Mouse (Mus musculus) MEL (cell line): ENCODE measurements around the gene Nlk.

Source experiments
- CHD1 ChIP-seq: IDR thresholded peaks from 2 replicates; pipeline ENCODE4 v1.6.1; 2012; ENCODE audit warnings: low read depth, mild to moderate bottlenecking, inconsistent platforms, low read length, improper control_type of control experiment
- CTCF ChIP-seq, 3 experiments: IDR thresholded peaks in 2 of 3; conservative IDR thresholded peaks in 1 of 3; 2 replicates each; pipeline ENCODE4 v1.5.1; 2011 to 2012; ENCODE audit warnings: low read length in 3 of 3, low read depth in 2 of 3, mild to moderate bottlenecking in 2 of 3, improper control_type of control experiment in 1 of 3, inconsistent platforms in 1 of 3, mixed read lengths in 1 of 3, moderate library complexity in 1 of 3; ENCODE audit not compliant: control insufficient read depth in 1 of 3, insufficient read depth in 1 of 3, poor library complexity in 1 of 3, severe bottlenecking in 1 of 3
- E2F4 ChIP-seq: IDR thresholded peaks from 2 replicates; pipeline ENCODE4 v1.6.1; 2011; ENCODE audit warnings: low read depth, low read length, improper control_type of control experiment, borderline replicate concordance
- GATA1 ChIP-seq: IDR thresholded peaks from 2 replicates; pipeline ENCODE4 v1.6.1; 2011; ENCODE audit warnings: low read depth, low read length, improper control_type of control experiment
- HCFC1 ChIP-seq: IDR thresholded peaks from 2 replicates; pipeline ENCODE4 v1.6.1; 2012; ENCODE audit warnings: low read depth, mild to moderate bottlenecking, inconsistent platforms, low read length, improper control_type of control experiment, moderate library complexity
- MAZ ChIP-seq: IDR thresholded peaks from 2 replicates; pipeline ENCODE4 v1.6.1; 2012; ENCODE audit warnings: low read depth, mild to moderate bottlenecking, inconsistent platforms, low read length, improper control_type of control experiment
- MYC ChIP-seq: IDR thresholded peaks from 2 replicates; pipeline ENCODE4 v1.6.1; 2011; ENCODE audit warnings: low read depth, mild to moderate bottlenecking, low read length, improper control_type of control experiment, moderate library complexity
- NELFE ChIP-seq: IDR thresholded peaks from 2 replicates; pipeline ENCODE4 v1.6.1; 2011; ENCODE audit warnings: low read depth, low read length, improper control_type of control experiment
- NRF1 ChIP-seq: IDR thresholded peaks from 2 replicates; pipeline ENCODE4 v1.6.1; 2014; ENCODE audit warnings: low read depth, mild to moderate bottlenecking, inconsistent platforms, low read length, improper control_type of control experiment, moderate library complexity; ENCODE audit not compliant: poor library complexity, insufficient read depth, severe bottlenecking
- POLR2A ChIP-seq, 2 experiments: IDR thresholded peaks; 2 replicates each; pipeline ENCODE4 v1.6.1; 2011 to 2012; ENCODE audit warnings: low read length in 2 of 2, mild to moderate bottlenecking in 2 of 2, control low read depth in 1 of 2, improper control_type of control experiment in 1 of 2, low read depth in 1 of 2, moderate library complexity in 1 of 2; ENCODE audit not compliant: control insufficient read depth in 1 of 2, insufficient read depth in 1 of 2, poor library complexity in 1 of 2
- TAL1 ChIP-seq: IDR thresholded peaks from 2 replicates; pipeline ENCODE4 v1.6.1; 2012; ENCODE audit warnings: mild to moderate bottlenecking, inconsistent platforms, low read length, moderate library complexity, mixed read lengths
- ZKSCAN1 ChIP-seq: IDR thresholded peaks from 2 replicates; pipeline ENCODE4 v1.6.1; 2012; ENCODE audit warnings: low read depth, mild to moderate bottlenecking, inconsistent platforms, low read length, improper control_type of control experiment, moderate library complexity

DNA sequence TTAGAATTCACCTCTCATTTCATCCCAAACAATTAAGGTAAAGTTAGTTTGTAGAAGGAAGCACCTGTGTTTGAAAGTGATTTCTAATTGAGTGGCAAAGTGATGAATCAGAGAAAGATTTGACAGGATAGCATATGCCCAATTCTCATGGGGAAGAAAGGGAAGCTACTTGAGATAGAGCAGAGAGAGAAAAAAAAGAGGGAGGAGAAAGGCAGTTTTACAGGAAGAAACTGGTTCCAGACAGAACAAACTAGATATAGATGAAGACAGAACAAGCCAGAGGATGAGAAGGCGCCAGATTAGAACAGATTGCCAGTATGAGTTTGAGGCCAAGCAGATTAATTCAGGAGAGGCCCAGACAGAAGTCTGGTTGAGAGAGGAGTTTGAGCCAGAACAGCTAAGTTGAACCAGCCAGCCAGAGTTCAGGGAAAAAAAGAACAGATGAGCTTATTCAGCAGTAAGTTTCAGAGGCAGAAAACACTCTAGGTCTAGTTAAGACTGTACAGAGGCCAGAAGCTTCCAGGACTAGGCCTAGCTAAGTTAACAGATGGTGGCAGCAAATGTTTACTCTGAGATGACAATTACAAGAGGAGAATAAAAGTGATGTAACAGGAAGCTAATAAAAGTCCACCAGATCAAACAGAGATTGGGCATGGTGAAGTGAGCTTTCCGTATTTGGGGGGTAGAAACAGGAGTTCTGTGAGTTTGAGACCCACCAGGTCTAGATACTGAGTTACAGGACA is 149.3 kb downstream of the Nlk start:
- TF ChIP-seq GATA1 (no peak), CHD1 (no peak), POLR2A (IDR thresholded peaks at IDR 0.05; ENCODE audit: control insufficient read depth in 1 of 2, insufficient read depth in 1 of 2, low read depth in 1 of 2, low read length in 2 of 2, poor library complexity in 1 of 2) (no peak), NELFE (no peak), MAZ (no peak), CTCF (IDR thresholded peaks at IDR 0.05 in 2 of 3, conservative IDR thresholded peaks at IDR 0.05 in 1 of 3; ENCODE audit: control insufficient read depth in 1 of 3, insufficient read depth in 1 of 3, low read depth in 2 of 3, low read length in 3 of 3, poor library complexity in 1 of 3, severe bottlenecking in 1 of 3) (no peak), ZKSCAN1 (no peak), MYC (no peak), TAL1 (no peak), E2F4 (no peak), HCFC1 (no peak), NRF1 (no peak)
